Mouse (Mus musculus) cortical plate, adult 2 months (tissue): ENCODE measurements around the gene Rnft1.

Source experiments
- CTCF ChIP-seq: fragments of 200-500 bp; IDR thresholded peaks from 2 replicates; pipeline ENCODE4 v1.5.1; 2011; ENCODE audit warnings: mild to moderate bottlenecking, control low read depth, low read length; ENCODE audit not compliant: insufficient read depth; ENCODE audit errors: extremely low read depth
- POLR2A ChIP-seq: fragments of 200-500 bp; IDR thresholded peaks from 2 replicates; pipeline ENCODE4 v1.6.1; 2011; ENCODE audit warnings: mild to moderate bottlenecking, low read length, control low read depth; ENCODE audit not compliant: insufficient read depth; ENCODE audit errors: extremely low read depth

- TF ChIP-seq POLR2A (no peak), CTCF (no peak)
Observed at GRCm38 (mm10) chr11:86462579-86462978, 21.9 kb upstream of the Rnft1 start.
